Mouse (Mus musculus) neural tube, embryonic 10.5 days (tissue): ENCODE measurements at regions not wholly inside any gene's neighbourhood (a gene's known extent, or its start where the extent isn't known, plus 50 kb on each side); places are given as distances from the start of the nearest gene placed in this dataset.

Experiments
- DNase-seq: peaks from one replicate; pipeline ENCODE4 v3.0.0-alpha.2; 2017; ENCODE audit warnings: low spot score; ENCODE audit errors: extremely low spot score

DNA sequence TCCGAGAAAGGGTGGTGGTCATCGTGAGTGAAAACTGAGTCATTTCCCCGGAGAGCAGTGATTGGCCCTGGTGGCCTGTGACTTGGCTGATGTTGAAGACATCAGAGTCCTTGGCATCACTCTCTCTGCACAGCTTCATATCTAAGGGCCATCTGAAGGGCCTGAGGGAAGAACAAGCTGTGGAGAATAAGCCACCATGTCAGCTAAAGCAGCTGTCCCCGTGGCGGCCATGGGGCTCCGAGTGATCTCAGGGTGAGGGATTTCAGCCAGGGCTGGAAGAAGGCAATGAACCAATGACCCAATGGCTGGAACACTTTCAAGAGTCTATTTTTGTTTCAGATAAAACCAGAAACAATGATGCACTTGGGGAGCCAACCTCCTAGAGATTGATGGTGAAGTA, 62.2 kb downstream of the Ttc32 start:
- no peak for DNase-seq

DNA sequence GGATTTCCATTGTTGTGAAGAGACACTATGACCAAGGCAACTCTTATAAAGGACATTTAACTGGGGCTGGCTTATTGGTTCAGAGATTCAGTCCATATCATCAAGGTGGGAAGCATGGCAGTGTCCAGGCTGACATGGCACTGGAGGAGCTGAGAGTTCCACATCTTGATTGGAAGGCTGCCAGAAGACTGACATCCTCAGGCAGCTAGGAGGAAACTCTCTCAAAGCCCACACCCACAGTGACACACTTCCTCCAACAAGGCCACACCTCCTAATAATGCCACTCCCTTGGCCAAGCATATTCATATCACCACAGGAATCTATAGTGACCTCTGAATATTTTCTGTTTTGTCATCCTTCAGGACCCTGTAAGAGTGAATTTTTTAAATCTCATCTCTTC, 65.3 kb downstream of the Ttc32 start:
- DNase-seq: no peak

DNA sequence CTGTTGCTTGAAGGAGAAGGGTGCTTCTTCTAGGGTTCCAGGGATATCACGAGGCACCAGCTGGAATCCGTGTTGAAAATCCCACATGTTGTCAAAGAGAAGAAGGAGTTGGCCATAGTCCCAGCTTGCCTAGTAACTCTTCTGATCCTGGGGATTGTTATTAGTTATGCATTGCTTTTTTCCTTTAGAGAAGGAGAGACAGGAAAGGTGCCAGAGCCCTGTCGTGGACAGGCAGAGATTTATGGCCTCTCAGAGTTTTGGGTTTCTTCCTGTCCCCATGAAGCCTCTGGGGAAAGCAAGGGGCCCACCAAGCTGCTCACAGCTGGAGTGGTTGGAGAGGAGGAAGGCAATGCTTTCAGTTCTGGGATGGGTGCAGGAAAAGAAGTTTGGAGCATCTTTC, 76.6 kb downstream of the Ttc32 start:
- no peak for DNase-seq

DNA sequence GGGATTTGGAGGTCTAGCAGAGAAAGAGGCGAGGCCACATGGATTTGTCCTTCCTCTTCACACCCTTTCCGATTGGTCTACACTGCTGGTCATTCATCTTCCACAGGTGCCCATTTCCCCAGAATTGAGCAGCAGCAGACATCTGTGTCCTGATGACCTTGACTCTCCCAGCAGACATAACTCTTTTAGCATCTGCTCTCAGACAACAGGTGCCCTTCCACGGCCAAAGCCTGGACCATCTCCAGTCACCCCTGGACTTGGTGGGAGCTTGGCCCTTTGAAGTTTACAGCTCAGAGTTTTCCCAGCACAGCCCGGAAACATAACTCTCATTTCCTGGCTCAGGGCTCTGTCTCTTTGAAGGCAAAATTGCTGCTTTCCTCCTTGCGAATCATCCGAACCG, 80.0 kb downstream of the Ttc32 start:
- DNase-seq: no peak

DNA sequence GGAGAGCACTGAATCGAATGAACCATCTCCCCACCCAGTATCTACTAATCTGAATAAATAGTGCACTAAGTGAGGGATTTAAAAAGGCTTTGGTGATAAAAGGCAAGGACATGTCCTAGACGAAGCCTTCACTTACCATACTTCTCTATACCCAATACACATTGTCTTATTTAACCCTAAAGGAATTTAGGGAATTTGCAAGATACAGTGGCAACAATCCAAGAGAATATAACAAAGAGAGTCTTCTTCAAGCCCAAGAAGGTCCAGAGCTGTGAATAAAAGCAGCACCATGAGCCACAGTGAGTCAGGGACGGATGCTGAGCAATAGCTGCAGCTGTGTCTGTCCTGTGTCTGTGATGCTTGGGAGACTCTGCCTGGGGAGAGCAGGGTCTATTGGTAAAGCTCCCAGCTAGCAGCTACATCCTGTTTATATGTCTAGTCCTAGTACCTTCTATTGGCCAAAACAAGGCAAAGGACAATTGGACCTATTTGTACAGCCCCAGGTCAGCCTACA, 82.4 kb downstream of the Ttc32 start:
- DNase-seq: no peak

DNA sequence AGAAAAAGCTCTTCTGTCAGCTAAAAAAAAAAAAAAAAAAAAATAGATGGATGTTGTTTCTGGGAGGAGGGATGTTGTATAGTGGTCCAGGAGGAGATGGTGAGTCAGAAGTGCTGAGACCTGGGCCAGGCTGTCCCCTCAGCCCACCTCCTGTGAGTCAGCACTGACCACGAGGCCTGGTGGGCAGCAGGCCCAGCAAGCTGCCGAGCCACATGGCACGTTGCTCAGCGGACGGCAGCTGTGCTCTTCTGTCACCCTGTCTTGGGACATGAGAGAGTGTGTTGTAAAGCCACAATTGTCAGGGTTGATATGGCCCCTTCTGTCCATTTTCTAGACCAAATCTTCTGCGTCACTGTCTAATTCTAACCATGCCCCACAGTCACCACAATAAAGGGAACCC, 83.9 kb downstream of the Ttc32 start:
- DNase-seq: no peak

DNA sequence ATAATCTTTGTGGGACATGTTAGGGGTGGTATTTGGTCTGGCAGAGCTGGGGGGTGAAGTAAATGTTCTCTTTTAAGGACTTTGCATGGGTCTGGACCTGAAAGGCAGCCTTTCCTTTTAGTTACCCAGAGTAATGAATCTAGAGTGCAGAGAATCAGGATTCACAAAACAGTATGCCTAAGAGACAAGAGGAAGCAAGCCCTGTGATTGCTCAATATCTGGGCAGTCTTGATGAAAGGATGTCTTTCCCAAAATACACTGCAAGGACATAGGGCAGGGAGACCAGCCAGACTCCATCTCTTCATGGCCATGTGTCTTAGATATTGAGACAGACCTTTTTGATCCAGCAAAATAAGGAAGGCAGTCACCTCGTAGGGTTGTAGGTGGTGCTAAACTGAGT, 84.3 kb downstream of the Ttc32 start:
- DNase-seq: no peak

DNA sequence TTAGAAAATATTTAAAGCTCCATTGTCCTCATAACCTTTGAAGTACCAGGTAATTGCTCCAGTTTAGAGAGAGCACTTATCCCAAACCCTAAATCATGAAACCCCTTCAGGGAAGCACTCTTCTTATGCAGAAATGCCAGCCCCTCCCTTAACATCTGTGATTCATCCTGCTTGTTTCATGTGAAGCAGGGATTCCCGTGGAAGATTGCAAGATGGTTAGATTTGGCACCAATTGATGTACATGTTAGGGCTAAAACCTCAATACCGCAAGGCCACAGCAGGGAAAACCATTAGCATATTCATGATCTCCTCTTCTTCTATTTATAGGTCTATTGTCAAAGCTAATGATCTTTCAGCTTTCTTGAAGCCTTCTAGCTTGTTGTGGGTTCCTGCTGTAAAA, 88.8 kb downstream of the Ttc32 start:
- DNase-seq: no peak

DNA sequence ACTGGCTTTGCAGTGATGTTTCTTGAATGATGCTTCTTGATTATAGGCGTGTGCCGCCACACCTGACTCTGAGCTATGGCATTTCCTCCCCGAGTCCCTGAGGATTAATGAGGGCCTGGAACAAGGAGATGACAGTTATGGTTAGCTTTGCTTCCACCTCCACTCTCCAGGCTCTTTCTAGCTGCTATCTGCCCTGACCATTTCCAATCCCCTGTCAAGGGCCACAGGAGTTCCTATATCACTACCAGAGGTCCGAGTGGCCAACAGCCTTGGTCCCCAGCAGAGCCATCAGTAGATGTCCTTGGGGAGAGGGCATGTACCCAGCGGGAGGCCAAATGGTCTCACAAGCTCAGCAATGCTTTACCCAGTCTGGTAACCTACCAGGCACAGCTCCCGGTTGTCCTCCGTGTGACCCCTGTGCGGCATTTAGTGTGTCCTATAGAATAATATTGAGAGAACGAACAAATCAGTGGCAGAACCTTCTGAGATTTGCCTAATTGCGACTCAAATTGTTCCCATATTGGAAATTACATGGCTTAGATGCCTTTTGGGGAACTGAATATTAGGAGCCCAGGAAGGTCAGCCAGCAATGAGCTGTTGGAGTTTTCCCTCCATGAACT, 98.2 kb downstream of the Ttc32 start:
- no peak for DNase-seq

DNA sequence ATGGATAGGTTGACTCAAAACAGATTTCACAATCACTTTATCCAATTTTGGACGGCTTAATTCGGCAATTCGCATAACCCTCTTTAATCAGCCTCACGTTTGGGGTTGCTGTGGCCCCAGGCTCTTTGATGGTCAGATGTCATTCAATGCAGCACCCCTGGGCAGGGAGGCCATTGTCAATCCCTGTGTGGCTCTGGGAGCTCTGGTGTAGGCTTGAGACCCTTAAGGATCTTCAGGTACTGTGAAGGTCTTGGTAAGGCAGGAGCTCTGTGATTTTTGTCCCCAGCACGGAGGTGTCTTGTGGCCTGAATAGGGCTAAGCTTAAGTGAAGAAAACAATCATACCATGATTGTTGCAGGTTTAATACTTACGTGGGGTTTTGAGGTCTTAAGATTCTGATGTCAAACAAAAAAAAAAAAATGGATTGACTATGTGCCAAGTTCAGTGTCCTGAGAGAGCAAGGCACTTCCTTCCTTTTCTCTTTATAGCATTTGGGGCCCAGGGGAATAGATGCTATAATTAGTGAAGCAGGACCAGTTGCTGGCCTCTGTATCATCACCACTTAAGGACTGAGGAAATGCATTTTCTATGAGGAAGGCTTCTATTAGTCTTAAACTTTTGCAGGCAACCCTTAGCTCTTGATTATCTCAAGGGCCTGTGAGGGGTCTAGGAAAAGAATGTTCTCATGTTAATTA, 98.9 kb downstream of the Ttc32 start:
- no peak for DNase-seq

DNA sequence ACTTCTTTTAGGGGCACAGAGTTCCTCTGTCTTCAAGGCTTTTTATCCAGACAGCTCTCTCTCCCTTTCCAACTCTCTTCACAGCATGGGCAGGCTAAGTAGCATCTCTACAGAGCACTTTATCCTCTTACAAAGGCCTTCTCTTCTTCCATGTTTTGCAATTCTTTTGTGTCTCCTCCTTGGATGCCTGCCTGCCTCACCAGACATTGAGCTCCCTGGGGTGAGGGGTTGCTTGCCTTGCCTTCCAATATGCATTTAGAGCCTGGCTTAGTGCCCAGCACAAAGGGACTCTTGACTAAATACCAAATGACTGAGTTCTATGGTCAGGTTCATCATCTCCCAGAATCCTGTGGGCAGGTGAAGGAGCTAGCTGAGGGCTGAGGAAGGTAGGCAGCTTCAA, 102.8 kb downstream of the Ttc32 start:
- DNase-seq: no peak

DNA sequence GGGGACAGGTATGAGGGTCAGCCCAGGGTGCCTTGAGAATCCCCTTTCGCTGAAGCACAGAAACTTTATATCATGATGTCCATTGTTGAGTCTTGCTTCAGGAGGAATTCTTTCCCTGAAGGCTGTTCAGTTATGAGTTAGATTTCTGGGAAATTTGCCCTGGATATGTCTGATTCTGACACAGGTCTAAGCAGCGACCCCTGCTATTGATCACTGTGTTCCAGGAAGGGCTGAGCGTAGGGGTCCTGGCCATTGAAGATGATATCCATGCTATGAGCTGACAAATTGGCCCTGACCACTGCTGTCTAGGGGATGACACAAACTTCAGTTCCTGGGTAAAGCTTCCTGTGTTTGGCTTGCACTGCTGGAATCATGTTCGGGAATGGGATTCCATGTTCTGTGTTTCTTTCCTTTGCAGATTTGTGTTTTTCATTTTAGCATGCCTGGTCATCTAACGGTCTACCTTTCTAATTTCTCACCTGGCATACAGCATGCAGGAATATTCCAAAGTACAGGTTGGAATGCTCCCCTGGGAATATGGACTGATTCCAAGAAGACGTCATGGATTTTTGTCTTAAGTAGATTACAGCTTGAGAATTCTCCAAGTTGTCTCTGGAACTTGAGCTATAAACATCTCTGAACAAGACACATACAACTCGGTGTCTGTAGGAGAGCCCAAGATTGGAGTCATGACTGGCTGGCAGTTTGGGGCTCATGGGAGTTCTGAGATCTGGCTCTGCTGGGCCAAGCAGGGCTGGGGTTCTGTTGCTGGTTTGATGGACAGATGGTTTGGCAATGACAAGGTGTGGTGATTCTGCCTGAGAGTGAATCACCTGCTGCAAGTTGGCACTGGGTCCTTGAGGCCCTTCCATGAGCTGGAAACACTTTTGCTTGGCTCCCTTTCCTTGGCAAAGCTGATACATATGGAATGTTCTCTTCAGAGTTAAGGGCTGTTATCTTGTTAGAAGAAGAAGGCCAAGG, 104.4 kb downstream of the Ttc32 start:
- DNase-seq: no peak

DNA sequence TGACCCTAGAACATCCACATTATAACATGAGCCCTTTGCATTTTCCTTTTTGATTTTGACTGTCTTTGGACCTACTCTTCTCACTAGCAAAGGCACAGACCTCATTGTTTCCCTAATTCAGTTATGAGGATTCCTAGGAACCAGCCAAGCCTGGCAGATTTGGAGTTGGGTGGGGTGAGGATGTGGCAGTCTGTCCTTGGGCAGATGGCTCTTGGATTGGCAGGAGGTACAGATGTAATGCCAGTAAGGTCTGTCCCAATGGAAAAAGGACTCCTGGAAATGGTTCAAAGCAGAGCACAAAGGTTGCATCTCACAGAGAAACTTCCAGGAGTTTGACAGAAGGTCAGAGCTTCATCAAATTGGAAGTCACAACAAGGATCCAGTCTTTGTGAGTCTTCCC, 121.2 kb downstream of the Ttc32 start:
- DNase-seq: no peak

DNA sequence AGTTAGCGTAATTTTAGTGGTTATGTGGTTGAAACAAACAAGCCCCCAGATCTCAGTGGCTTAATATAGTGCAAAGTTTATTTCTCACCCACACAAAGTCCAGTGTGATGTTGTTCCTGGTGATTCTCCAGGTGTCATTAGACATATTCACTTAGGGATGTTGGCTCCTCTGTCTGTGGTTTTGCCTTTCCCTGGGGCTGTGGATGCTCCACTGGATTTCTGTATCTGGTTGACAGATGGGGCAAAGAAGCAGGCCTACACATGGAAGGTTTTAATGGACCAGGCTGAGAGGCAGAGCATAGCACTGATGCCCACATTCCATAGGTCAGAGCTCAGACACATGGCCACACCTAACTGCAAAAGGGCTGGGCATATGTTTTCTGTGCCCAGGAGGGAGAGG, 121.6 kb downstream of the Ttc32 start:
- DNase-seq: no peak

DNA sequence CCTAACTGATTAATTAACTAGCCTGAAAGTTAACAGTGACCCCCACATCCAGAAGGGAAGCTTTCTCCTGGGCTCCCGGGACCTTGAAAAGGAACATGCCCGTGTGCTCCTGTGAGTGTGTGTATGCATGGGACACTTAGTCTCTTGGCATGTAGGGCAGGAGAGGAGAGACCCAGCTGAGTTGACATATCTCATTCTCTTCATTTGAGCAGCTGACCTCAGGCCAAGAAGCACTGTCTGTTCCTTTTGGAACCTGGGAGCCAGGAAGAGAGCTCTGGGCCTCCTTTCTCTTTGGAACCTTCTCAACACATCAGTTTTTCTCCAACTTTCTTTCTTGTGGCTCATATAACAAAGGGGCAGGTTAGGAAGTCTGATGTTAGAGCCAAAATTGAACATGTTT, 124.7 kb downstream of the Ttc32 start:
- DNase-seq: no peak

DNA sequence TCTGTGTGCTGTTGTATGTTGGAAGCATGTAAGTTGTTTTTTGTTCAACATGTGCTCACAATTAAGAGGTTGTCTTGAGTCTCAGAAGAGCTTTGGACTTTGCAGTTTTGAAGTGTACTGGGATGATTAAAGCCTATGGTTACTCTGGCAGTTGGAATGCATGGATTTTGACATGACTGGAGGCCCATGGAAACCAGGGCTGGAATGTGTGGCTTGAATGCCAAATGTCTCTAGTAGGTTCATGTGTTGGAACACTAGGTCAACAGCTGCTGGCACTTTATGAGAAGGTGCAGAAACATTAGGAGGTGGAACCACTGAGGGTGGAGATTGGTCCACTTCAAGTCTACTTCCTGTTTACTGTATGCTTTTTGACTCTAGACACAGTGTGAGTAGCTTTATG, 127.0 kb downstream of the Ttc32 start:
- no peak for DNase-seq

DNA sequence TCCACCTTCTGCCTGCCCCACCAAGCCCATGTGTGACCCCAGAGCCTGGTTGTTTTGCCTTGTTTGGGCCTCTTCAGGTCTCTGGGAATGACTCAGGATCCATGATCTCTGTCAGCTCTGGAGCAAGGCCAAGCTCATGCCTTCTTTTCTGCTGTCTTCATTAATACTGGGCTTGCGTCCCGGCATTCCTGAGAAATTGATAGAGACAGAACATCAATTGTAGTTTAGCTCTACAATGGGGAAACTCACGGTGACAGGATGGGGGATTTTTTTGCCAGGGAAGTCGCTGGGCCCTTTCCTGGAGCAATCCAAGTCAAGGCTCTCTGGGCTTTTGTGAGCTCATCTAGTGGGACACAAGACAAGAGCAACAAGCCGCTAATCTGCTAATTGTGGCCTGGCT, 129.0 kb downstream of the Ttc32 start:
- DNase-seq: no peak

DNA sequence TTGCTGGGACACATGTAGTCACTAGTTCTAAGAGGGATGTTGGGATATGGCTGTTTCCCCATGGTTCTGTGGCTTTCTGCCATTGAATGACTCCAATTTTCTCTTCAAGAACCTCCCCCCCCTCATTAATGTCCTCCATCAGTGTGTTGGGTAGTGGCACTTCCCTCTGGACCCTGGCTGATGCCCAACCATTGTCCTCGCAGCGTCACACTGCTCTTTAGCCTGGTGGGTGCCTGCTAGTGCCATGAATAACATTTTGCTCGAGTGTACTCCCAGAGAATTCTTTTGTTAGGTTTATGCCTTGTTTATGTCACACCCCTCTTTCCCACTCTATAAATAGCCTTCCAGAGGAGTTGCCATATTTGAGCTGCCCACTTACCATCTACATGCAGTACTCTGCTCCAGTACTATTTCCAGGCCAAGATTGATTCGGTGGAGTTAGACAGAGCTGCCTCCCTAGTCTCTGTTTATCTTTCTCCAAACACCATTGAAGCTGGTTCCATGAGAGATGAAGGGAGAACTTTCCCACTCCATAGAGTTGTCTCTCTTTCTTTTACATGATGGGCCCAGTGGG, 135.7 kb downstream of the Ttc32 start:
- no peak for DNase-seq

DNA sequence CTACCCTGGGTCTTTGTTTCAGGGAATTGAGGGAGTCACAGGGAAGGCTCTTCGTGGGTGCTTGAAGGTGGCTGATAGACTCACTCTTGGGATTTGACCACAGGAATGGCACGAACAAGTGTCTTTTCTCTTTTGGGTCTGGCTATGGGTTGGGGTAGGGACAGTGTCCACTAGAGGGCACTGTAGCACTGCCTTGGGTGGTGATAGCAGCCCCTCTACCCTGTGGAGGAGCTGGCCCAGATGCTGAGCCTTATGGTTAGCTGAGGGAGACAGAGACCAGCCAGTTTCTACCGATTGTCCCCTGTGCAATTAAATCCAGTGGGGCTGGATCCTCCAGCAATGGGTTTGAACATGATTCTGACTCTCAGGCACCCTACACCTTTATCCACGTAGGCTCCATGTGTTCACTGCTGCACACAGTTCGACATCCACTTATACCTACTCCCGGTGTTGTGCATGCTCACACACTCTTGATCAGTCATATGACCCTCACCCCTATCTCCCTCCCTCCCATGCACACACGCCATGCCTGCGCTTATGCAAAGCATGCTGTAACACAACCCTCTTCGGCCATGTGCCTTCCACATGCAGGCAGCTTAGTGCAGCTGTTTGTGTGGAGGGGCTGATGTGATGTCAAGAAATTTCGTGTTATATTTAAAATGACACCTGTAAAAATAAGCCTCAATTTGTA, 136.6 kb downstream of the Ttc32 start:
- peak; percentile 74 for DNase-seq

DNA sequence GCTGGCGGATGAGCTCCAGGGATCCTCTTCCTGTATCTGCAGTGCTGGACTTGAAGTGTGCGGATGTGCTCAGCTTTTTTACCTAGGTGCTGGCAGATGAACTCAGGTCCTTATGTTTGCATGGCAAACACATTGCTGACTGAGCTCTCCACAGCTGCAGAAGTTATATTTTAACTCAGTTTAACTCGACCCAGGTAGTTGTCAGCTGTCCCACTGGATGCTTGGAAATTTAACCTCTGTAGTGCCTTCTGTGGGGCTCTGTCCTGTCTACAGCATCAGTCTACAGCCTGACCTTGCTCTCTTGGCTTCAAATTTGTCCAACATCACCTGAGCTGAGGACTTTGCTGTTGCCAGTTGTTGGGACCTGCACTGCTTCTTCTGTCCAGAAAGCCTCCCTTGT, 139.2 kb downstream of the Ttc32 start:
- DNase-seq: no peak

DNA sequence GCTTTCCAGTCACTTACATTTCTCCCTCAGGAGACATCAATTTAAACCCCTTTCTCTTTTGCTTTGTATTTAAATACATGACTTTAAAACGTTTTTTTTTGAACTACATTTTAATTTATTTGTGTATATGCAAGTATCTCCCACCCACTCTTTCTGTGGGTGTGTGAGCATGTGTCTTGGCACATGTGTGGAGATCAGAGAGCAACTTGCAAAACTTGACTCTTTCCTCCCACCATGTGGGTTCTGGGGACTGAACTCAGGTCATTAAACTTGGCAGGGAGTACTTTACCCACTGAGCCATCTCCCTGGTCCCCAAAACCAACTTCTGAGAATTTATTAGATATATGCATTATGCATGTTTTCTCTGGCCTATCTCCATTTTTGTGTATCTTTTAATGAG, 143.9 kb downstream of the Ttc32 start:
- DNase-seq: no peak
